Mouse (Mus musculus) spleen, adult 2 months (tissue): ENCODE results near the gene Tm2d3.

Experiments
- CTCF ChIP-seq: fragments of 200-500 bp; IDR thresholded peaks from 2 replicates; pipeline ENCODE4 v1.5.1; 2011; ENCODE audit warnings: mild to moderate bottlenecking, inconsistent platforms; ENCODE audit not compliant: insufficient read depth, insufficient read length, insufficient replicate concordance; ENCODE audit errors: extremely low read depth
- POLR2A ChIP-seq: fragments of 200-500 bp; IDR thresholded peaks from 2 replicates; pipeline ENCODE4 v1.6.1; 2011; ENCODE audit warnings: low read depth, low read length, inconsistent platforms

DNA sequence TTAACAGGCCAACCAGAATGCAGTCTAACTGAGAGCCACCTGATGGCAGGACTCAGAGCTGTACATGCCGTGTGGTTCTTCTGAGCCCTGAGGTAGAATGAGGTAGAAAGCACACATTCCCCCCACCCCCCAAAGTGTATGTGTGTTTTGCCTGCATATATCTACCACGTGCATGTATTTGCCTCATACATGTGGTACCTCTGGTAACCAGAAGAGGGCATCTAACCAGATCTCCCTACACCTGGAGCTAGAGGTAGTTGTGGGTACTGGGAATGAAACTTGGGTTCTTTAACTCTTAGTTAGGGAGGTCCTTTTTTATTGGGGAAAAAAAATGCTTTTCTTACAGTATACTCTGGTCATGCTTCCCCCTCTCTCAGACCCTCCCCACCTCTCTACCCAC lies 5.5 kb downstream of the Tm2d3 start:
- TF ChIP-seq POLR2A (no peak), CTCF (no peak)
